Mouse (Mus musculus): ENCODE data around the gene Pth2r. TPM values are rescaled to one million over a fixed set of nuclear protein-coding genes. Genes with fewer than 3 reads are reported as not detected.

The Pth2r gene
- total RNA-seq (2022), result not detected

DNA sequence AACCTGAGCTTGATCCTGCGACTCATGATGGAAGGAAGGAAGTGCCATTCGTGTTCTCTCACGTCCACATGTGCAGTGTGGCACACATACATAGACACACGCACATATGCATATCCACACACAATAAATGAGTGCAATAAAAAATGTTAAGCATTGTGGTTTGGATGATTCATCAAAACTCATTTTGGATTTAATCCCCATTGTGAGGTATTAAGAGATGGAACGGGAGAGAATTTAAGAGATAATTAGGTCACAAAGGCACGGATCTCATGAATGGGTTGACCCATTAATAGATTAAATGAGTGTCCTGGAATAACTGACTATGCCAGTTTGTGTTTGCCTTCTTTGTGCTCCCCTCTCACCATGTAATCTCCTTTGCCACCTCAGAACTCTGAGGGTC lies at the start of gene Pth2r:
TSS of gene Pth2r (plus strand) at position 301 of the 400 bp plus-strand sequence.
- DNase-seq (ENCODE audit: low spot score), result no peak

DNA sequence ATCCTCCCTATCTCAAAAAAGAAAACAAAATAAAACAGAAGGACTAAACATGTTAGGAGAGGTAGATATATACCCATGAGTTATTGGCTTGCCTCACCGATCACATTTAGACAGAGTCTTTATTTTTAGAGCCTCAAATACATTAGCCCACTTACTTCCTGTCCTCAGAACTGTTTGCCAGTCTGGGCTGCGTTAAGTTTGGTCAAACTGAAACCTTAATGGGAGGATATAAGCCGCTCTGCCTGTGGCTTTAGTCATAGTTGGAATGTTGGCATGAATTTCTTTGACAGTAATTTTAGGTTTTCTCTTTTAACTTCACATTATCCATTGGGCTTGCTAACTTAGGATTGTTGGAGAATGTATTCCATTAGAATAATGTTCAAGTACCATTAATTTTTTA lies 44.1 kb upstream of the Pth2r start:
- no peak for DNase-seq (ENCODE audit: low spot score)

DNA sequence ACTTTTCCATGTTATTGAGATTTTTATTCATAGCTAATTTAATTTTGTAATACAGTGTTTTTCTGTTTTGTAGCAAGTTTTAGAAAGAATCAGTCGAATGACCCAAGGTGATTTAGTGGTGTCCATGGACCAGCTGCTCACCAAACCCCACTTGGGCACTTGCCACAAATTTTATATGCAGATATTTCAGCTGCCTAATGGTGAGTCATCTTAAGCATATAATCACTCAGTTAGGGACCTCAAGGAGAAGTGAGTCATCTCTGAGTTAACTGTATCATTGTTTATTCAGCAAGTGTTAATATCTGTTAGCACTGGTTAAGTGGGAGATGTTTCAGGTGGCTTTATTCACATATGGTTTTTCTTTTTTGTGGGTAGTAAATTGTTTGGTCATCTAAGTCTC lies 36.2 kb upstream of the Pth2r start:
- no peak for DNase-seq (ENCODE audit: low spot score)

DNA sequence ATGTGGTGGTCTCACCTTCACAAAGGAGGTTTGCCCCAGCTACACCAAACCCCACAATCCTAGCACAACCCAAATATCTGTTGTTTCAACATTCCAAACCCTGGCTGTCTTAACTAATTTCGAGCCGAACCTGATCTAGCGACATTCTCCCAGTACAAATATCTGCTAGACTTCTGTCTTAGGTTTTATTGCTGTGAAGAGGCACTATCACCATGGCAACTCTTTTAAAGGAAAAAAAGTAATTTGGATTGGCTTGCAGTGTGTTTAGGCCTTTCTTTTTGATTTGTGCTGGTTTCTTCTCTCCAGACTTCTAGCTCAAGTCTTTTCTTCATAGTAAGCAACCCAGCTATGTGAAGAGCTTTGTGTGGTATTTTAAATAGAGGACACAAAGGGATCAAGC lies 1.4 kb upstream of the Pth2r start:
- no peak for DNase-seq (ENCODE audit: low spot score)

DNA sequence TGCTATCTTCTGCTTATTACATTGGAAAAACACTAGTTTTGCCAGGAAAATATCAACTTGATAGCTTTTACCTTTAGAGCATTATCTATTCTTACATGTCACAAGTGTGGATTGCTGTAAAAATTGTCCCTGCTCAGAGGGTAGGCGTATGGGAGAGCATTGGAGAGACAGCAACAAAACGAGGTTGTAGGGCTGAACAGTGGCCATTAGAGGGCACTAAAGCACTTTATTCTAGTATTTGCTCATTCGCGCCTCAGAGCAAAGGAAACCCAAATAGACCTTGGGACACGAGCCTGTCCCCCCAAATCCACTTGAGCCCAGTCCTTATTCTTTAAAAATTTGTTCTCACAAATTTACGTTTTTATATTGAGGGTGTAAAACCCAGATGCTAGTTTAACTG lies 910 bp downstream of the Pth2r start:
- peak; percentile 22 for DNase-seq (ENCODE audit: low spot score)

DNA sequence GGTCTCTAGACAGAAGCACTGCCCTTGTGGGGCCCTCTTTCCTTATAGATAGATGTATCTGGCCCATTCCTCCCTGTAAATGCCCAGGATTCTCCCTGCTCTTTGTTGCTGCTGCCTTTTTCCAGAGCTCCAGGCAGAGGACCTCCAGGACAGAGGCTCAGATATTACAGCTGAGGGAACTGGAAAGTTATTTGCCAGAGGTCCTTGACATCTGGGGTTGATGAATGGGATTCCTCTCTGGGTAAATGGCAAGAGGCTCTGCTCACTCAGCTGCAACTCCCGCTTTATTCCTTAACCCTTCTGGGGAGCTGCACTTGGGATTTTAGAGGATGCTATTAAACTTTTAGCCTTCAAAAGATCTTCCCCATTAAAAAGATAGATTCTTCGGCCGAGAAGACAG lies 26.6 kb downstream of the Pth2r start:
- no peak for DNase-seq (ENCODE audit: low spot score)

DNA sequence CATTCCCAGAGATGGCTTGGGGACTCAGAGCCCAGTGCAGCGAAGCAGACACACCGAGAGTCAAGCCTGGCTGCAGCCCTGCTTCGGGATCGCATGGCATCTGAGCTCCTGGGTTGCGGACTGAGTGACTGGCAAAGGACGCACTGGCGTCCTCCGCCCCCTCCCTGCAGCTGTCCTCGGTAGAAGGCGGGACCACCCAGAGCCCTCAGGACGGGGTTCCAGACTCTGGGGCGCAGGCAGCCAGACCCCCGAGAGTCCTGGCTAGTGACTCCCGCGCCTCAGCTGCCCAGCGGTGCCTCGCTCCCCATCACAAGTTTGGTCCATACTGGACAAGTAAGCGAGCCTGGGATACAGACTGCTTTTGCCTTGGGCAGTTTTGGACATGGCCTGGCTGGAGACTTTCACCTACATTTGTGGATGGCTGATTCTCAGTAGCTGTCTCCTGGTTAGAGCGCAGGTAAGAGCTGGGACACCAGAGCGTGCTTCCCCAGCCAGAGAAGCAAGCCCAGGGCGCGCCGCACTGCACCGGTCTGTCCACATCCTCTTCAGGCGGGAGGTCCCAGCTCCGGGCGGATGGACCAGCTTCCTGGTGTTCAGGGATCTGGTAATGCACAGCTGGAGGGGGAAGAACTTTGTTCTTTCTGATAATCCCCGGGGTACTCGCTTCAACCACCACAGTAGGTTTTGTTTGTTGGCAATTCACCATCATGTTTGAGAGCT lies 29.5 kb downstream of the Pth2r start:
- no peak for DNase-seq (ENCODE audit: low spot score)

DNA sequence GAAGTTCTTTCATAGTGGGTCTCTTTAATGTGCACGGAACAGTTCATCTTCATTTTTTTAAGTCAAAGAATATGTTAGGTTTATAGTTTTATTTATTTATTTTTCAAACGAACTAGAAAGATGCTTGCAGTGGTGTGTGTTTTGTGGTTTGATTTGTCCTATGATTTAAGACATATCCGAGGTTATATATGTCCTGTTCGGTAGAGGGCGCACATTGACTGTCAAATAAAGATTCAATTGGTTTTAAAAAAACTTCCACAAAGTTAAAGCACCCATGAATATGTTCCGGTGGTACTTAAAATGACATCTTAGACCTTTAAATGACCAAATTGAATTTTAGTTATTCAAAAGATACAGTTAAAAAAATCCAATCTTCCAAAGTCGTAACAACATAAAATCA lies 30.3 kb downstream of the Pth2r start:
- peak; percentile 6 for DNase-seq (ENCODE audit: low spot score)

DNA sequence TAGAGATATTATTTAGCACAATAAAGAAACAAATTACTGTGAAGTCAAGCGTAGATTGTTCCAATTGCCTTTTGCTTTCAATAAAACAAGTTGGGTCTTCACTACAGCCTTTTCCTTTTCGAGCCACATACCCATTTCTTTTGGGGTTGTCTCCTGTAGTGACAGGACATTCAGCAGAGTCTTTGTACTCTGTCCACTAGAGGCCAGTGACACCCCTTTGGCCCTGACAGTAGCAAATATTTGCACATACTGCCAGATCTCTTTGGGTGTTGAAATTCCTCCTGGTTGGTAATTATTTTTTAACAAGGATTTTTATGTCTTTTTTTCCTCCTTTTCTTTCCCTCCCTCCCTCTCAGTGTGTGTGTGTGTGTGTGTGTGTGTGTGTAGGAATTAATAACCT lies 31.0 kb downstream of the Pth2r start:
- DNase-seq (ENCODE audit: low spot score), result no peak

DNA sequence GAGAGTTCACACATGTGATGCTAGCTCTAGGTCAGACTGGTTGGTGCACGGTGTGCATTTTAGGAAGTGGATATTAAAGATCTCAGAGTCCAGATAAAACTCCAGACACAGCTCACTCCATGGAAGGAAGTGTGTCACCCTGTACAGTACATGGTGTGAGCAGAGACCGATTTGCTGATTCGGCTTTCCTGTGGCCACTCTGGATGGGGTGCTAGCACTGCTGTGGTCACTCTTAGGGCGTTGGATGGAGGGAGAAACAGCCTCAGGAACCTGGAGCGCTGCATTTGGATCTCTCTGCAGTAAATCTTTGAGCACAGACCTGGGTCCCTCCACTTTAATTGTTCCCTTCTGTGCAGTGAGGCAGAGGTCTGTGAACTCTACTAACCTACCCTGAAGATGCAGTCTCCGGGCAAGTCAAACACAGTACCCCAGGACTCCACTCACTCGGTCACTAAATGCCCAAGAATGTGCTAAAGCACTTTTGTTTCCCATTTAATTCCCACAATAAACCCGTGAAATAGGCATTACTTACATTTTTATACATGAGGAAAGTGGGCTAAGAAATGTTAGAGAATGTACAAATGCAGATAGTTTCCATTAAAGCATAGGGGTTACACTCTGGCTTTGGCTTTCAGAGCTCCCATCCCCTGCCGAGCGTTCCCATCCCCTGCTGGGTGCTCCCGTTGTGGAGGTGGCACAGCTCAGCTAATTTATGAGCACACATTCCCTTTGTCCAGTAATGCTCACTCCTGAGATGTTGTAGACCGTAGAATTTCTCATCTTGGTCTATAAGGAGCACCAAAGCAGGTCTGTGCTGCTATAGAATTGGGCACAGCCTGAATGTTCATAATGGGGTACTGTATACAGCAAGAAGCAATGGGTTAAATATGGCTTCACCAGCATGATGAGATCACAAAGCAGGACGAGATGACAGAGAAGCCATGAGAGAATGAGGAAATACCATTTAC lies 32.5 kb downstream of the Pth2r start:
- DNase-seq (ENCODE audit: low spot score), result no peak

DNA sequence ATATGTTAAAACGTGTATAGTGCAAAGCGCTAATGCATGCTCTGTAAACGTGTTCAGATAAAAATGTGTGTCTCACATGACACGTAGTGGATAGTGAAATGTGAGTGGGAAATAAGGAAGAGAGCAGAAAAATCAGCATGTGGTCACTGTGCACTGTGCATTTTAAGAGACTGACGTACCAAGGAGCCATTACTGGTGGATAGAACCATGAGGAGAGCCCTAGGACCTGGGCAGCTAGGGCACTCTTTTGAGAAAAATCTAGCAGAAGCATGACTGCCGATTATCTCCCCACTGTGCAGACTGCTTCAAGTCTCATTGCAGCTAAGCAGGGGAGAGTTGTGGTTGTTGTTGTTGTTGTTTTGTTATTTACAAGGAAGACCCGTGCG lies 33.2 kb downstream of the Pth2r start:
- DNase-seq (ENCODE audit: low spot score), result no peak

DNA sequence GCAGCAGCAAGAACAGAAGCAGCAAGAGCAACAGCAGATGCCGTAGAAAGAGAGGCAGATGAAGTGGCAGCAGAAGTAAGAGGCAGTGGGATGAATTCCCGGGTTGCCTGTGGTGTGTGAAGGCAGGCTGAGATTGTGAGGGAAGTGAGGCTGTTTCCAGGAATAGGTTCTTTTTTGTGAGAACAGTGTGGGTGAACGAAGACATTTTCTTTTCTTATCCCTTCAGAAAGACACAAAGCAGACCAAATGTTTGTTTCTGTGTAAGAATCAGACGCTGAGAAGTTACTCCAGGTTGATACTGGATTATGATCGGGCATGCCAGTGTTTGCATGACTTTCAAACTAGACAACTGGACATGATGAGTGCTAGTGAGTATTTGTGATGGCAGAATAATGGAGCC lies 52.2 kb downstream of the Pth2r start:
- no peak for DNase-seq (ENCODE audit: low spot score)

DNA sequence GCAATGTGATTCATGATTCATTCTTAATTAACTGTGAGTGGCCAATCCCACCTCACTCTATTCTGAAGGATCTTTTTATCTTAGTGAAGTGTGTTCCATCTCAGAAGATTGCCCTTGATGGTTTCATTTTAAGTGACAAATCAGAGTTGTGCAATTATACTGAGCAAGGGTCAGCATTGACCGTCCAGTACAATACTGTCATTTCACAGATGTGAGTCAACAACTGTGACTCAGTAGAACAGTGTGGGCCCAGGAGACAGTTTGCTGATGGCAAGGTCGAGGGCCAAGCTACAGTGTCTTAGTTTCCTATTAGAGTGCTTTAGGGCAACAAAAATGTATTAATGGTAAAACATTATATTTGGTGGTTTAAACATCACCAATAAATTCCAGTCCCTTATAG lies 55.9 kb downstream of the Pth2r start:
- DNase-seq (ENCODE audit: low spot score), result no peak

DNA sequence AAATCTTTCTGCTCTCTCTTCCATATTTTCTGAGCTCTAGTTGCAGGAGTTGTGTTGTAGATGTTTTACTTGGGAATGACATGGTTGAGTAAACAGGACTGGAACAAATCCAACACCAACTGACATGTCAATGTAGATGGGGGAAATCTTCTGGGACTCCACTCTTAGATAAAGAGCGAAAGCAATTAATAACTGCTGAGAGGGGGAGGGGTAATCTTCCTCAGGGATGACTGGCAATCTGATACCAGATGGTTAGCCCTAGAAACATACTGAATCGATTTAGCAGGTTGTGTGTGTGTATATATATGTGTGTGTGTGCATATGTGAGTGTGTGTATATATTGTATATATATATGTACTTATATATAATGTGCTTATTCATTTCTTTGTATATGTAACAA lies 58.4 kb downstream of the Pth2r start:
- no peak for DNase-seq (ENCODE audit: low spot score)

DNA sequence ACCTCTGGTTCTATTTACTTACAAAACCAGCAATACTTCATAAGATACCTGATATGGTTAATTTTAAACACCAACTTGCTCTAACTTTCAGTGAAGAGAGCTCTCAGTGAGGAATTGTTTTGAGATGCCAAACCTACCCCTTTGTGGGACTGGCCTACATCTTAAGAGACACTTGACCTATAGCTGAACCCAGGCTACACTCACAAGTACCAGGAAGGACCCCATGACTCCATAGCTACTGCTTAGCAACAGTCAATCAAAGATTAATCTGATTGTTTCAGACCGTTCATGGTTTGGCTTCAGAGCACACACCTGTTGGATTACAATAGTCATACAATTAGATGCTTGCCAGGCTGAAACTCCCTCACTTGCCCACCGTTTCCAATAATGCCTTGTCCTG lies 71.1 kb downstream of the Pth2r start:
- no peak for DNase-seq (ENCODE audit: low spot score)

DNA sequence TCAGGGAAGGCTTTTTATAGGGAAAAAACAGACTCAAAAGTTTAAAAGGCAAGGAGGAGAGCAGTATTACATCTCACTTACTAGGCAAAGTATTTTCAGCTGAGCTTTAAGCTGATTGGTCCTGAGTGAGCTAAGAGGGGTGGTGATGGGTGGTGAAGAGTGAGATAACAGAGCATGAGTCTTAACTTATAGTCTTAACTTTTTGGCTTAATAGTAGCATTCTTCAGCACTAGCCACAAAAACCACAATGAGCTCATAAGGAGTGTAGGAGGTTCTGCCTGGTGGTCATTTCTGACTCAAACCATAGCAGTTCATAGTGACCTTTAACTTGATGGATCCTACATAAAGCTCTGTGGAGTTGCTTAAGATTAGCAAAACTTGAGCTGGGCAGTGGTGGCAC lies 72.3 kb downstream of the Pth2r start:
- no peak for DNase-seq (ENCODE audit: low spot score)

DNA sequence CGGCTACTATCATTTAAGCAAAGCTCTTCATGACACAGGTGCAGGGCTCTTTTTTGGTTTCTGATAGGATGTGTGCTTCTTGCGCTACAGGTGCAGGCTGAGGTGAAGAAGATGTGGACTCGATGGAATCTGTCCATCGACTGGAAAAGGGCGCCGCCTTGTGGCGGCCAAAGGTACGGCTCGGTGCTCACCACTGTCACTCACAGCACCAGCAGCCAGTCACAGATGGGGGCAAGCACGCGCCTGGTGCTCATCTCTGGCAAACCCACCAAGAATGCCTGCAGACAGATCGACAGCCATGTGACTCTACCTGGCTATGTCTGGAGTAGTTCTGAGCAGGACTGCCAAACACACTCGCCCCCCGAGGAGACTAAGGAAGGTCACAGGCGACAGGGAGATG lies 106.5 kb downstream of the Pth2r start:
- DNase-seq (ENCODE audit: low spot score), result no peak

DNA sequence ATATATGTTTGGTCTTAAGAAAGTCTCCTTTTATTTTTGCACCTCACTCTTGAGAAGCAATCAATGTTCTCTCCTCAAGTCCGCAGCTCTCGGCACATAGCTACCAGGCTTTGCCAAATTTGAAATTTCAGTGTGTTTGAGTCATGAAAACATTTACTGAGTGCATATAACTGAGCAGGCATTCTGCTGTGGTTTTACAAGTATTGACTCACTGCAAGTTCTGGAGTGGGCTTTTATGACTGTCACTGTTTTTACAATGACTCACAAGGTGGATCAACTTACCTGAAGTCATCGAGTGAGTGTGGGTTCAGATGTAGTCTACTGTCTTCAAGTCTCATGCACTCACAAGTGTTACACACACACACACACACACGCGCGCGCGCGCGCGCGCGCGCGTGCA lies 107.8 kb downstream of the Pth2r start:
- DNase-seq (ENCODE audit: low spot score), result no peak

DNA sequence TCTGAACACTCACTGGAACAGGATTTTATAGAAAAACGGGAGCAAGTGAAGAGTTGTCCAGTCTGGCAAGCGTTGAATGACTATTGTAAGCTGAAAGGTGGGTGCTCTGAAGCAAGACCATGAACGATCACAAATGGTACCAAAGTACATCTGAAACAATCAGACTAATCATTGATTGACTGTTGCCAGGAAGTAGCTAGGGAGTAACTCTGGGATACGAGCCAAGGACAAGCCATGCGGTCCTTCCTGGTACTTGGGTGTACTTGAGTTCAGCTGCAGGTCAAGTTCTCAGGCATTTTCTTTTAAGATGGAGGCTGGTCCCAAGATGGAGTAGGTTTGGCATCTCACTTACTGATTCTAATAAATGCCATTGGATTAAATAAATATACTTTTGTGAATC lies 125.6 kb downstream of the Pth2r start:
- DNase-seq (ENCODE audit: low spot score), result no peak

DNA sequence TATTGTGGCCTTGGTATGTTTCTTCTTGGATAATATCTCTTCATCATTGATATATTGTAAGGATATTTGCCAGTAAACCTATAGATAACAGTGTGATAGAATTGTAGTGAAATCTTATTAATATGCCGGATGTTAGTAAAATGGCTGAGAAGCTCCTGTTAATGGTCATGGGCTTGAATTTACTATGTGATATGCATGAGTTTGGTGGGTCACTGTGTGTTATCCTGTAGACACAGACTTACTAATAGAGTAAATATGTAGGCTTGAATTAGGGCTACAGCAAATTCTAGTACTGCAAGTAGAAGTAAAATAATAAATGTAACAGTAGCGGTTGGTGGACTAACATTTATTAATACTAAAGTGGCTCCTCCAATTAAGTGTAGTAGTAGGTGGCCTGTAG lies 139.1 kb downstream of the Pth2r start:
- no peak for DNase-seq (ENCODE audit: low spot score)

DNA sequence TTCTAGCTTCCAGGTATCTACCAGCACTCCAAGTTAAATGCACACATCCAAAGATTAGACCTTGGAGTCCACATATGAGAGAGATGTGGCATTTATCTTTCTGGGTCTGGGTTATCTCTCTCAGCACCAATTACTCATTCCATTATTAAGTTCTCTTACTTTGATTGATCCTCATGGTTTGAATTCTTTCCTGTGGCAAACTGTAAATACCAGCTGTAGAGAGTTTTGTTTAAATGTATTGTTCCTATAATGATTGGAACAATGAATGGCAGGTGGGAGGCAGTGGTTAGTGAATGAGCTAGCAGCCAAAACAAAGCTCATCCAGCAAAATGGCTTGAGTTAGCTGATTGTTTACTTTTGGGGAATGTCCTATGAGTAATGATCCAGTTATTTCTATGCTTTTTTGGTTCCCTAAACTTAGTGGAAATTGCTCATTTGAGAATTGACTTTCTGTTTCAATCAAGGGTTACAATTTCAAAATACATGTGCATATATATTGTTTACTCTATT lies 140.7 kb downstream of the Pth2r start:
- no peak for DNase-seq (ENCODE audit: low spot score)

All from heart, adult 8-10 months (tissue).